Mouse (Mus musculus): ENCODE measurements around the gene Mrps18b.

GRCm38 (mm10) chr17:35917143-35917462 lies 914 bp upstream of the Mrps18b start:
- TF ChIP-seq NANOG (IDR thresholded peaks at IDR 0.05; ENCODE audit: borderline replicate concordance, low read length) (no peak), CTCF (conservative IDR thresholded peaks at IDR 0.05; ENCODE audit: low read length) (no peak), POU5F1 (IDR thresholded peaks at IDR 0.05; ENCODE audit: borderline replicate concordance, low read length) (no peak)
